Comparison of ENCODE assay signal across 18 mouse cellular contexts in genomic region chr17:29273156-29273555, GRCm38 (mm10). TPM values are rescaled to one million over a fixed set of nuclear protein-coding genes. Genes with fewer than 3 reads are reported as not detected.
DNase-seq lines count a peak whose midpoint lies in the region; ATAC-seq and TF ChIP-seq lines count a peak whose summit lies in the region.
"Had no signal": no experiment of that assay in that cellular context is flagged by ENCODE, and none has a peak within 500 bp of the region (broad histone marks: within the 10 kb centered on the region; RNA-seq: fewer than 3 reads in every experiment).

No protein-coding gene starts in this region.

- H3K9me3 ChIP-seq in liver, embryonic 11.5 days (ENCODE audit: control insufficient read depth, low read length) = no peaks in the 10 kb centered on the region
- no peaks in the 10 kb centered on the region for H3K9me3 ChIP-seq in liver, embryonic 16.5 days (replicated peaks; ENCODE audit: control insufficient read depth, low read length)
- H3K9me3 ChIP-seq in liver, postnatal 0 days (ENCODE audit: low read length) = no peaks in the 10 kb centered on the region
- H3K9me3 ChIP-seq in stomach, postnatal 0 days (ENCODE audit: control insufficient read depth, low read length) = no peaks in the 10 kb centered on the region
- H3K9me3 ChIP-seq: embryonic facial prominence, embryonic 10.5 days; embryonic facial prominence, embryonic 12.5 days; forebrain, embryonic 13.5 days; forebrain, embryonic 15.5 days had no signal

- no peak overlapping the region for H3K9ac ChIP-seq in liver, adult 2 months (ENCODE audit: low read depth, low read length)
- H3K9ac ChIP-seq in liver, embryonic 11.5 days (ENCODE audit: low read depth, low read length) = no peak overlapping the region
- H3K9ac ChIP-seq in liver, embryonic 16.5 days (ENCODE audit: low read depth, low read length) = no peak overlapping the region
- H3K9ac ChIP-seq in liver, postnatal 0 days (replicated peaks) = no peak overlapping the region
- no peak overlapping the region for H3K9ac ChIP-seq in stomach, postnatal 0 days (ENCODE audit: low read length)
- H3K9ac ChIP-seq: embryonic facial prominence, embryonic 12.5 days; forebrain, embryonic 13.5 days; forebrain, embryonic 15.5 days had no signal

- peak overlapping the region; percentile 49 for H3K27ac ChIP-seq in liver, adult 2 months (replicated peaks; ENCODE audit: insufficient read depth, low read depth, low read length)
- H3K27ac ChIP-seq in liver, embryonic 11.5 days (ENCODE audit: low read depth, low read length) = no peak overlapping the region
- H3K27ac ChIP-seq in liver, embryonic 16.5 days (ENCODE audit: low read length) = peak overlapping the region; percentile 72; the same call in 1 of the 2 replicates
- H3K27ac ChIP-seq in liver, postnatal 0 days (ENCODE audit: low read depth) = peak overlapping the region; percentile 82
- no peak overlapping the region for H3K27ac ChIP-seq in stomach, postnatal 0 days (replicated peaks)
- H3K27ac ChIP-seq: embryonic facial prominence, embryonic 10.5 days; embryonic facial prominence, embryonic 12.5 days; forebrain, embryonic 13.5 days; forebrain, embryonic 15.5 days had no signal

- no peak for TF ChIP-seq CTCF in liver, adult 2 months (IDR thresholded peaks at IDR 0.05; ENCODE audit: low read depth, low read length)
- TF ChIP-seq CTCF in liver, postnatal 0 days (IDR thresholded peaks at IDR 0.05; ENCODE audit: low read depth) = no peak
- no peak for TF ChIP-seq CTCF in stomach, postnatal 0 days (IDR thresholded peaks at IDR 0.05; ENCODE audit: low read depth)

- no peak for TF ChIP-seq POLR2A in liver, adult 2 months (IDR thresholded peaks at IDR 0.05; ENCODE audit: extremely low read depth, insufficient read depth, low read length)

- H3K4me2 ChIP-seq in liver, embryonic 11.5 days = no peak overlapping the region
- H3K4me2 ChIP-seq in liver, embryonic 16.5 days (ENCODE audit: low read depth, low read length) = no peak overlapping the region
- no peak overlapping the region for H3K4me2 ChIP-seq in liver, postnatal 0 days (ENCODE audit: low read depth, low read length)
- no peak overlapping the region for H3K4me2 ChIP-seq in stomach, postnatal 0 days (replicated peaks; ENCODE audit: low read depth)
- H3K4me2 ChIP-seq: embryonic facial prominence, embryonic 12.5 days; forebrain, embryonic 13.5 days; forebrain, embryonic 15.5 days had no signal

- ATAC-seq in liver, embryonic 11.5 days (replicated peaks; ENCODE audit: low FRiP score) = no peak
- ATAC-seq in liver, embryonic 16.5 days (ENCODE audit: low read depth) = peak; percentile 58
- peak; percentile 63 for ATAC-seq in liver, postnatal 0 days
- no peak for ATAC-seq in stomach, postnatal 0 days (ENCODE audit: low FRiP score, low TSS enrichment)
- ATAC-seq in granulocyte monocyte progenitor cell, adult 5-6 weeks (replicated peaks; ENCODE audit: poor library complexity, severe bottlenecking) = no peak
- ATAC-seq: forebrain, embryonic 13.5 days; forebrain, embryonic 15.5 days had no signal

- WGBS in liver, adult 2 months = 26% methylated on average over 7 of the region's 7 CpGs
- WGBS in liver, embryonic 11.5 days = 80% methylated on average over 7 of the region's 7 CpGs
- 68% methylated on average over 7 of the region's 7 CpGs for WGBS in liver, embryonic 16.5 days (ENCODE audit: insufficient replicate concordance)
- 71% methylated on average over 7 of the region's 7 CpGs for WGBS in liver, postnatal 0 days (ENCODE audit: insufficient replicate concordance)
- 58% methylated on average over 7 of the region's 7 CpGs for WGBS in stomach, postnatal 0 days

- H3K36me3 ChIP-seq in liver, adult 2 months (ENCODE audit: control insufficient read depth, insufficient read depth, low read length) = no peaks in the 10 kb centered on the region
- no peaks in the 10 kb centered on the region for H3K36me3 ChIP-seq in liver, embryonic 11.5 days (ENCODE audit: control insufficient read depth, insufficient read depth, low read length)
- H3K36me3 ChIP-seq in liver, embryonic 16.5 days (ENCODE audit: control insufficient read depth, insufficient read depth) = no peaks in the 10 kb centered on the region
- peaks cover 6% of the 10 kb centered on the region; the same call in 1 of the 2 replicates for H3K36me3 ChIP-seq in liver, postnatal 0 days (replicated peaks; ENCODE audit: insufficient read depth, low read length)
- no peaks in the 10 kb centered on the region for H3K36me3 ChIP-seq in stomach, postnatal 0 days (ENCODE audit: control insufficient read depth, insufficient read depth, low read length)
- H3K36me3 ChIP-seq: embryonic facial prominence, embryonic 10.5 days; embryonic facial prominence, embryonic 12.5 days; forebrain, embryonic 15.5 days had no signal

- no peak for TF ChIP-seq EP300 in liver, postnatal 0 days (IDR thresholded peaks at IDR 0.05; ENCODE audit: low read depth)
- TF ChIP-seq EP300 in stomach, postnatal 0 days (optimal IDR thresholded peaks at IDR 0.05) = no peak

- H3K4me1 ChIP-seq in liver, adult 2 months (ENCODE audit: control insufficient read depth, insufficient read depth, low read length) = peaks cover 22% of the 10 kb centered on the region
- peaks cover 15% of the 10 kb centered on the region for H3K4me1 ChIP-seq in liver, embryonic 11.5 days (replicated peaks; ENCODE audit: control insufficient read depth, insufficient read depth, low read length)
- H3K4me1 ChIP-seq in liver, embryonic 16.5 days (ENCODE audit: control insufficient read depth, low read depth, low read length) = peaks cover 19% of the 10 kb centered on the region
- H3K4me1 ChIP-seq in liver, postnatal 0 days (ENCODE audit: insufficient read depth) = peaks cover 23% of the 10 kb centered on the region
- H3K4me1 ChIP-seq in stomach, postnatal 0 days (replicated peaks; ENCODE audit: control insufficient read depth, insufficient read depth) = no peaks in the 10 kb centered on the region

- peak; percentile 80 for DNase-seq in liver, adult 2 months (ENCODE audit: extremely low read depth, low read depth, low spot score)
- no peak for DNase-seq in liver, embryonic 11.5 days (ENCODE audit: low spot score)
- no peak for DNase-seq in liver
- DNase-seq in liver, postnatal 0 days = peak; percentile 36
- peak; percentile 19 for DNase-seq in stomach, postnatal 0 days (ENCODE audit: low spot score)
- DNase-seq: adrenal gland, postnatal 25 days; cerebellum, adult 11 months; cerebellum, adult 18-20 months; cerebellum, adult 8-10 months; cerebellum, adult 9-11 months; cerebellum, postnatal 14 days; cerebellum, postnatal 36 days had no signal

- peaks cover 25% of the 10 kb centered on the region; the same call in 1 of the 2 replicates for H3K79me2 ChIP-seq in liver, adult 2 months (ENCODE audit: control insufficient read depth, insufficient read depth, low read length)

- H3K4me3 ChIP-seq in liver, adult 2 months (ENCODE audit: insufficient read depth, low read depth, low read length) = no peak overlapping the region
- H3K4me3 ChIP-seq in liver, embryonic 11.5 days (ENCODE audit: low read depth, low read length) = no peak overlapping the region
- no peak overlapping the region for H3K4me3 ChIP-seq in liver, embryonic 16.5 days (ENCODE audit: low read depth, low read length)
- no peak overlapping the region for H3K4me3 ChIP-seq in liver, postnatal 0 days (ENCODE audit: low read depth, low read length)
- H3K4me3 ChIP-seq in stomach, postnatal 0 days (ENCODE audit: low read depth, low read length) = no peak overlapping the region
- H3K4me3 ChIP-seq: embryonic facial prominence, embryonic 10.5 days; embryonic facial prominence, embryonic 12.5 days; forebrain, embryonic 13.5 days; forebrain, embryonic 15.5 days had no signal

- no peaks in the 10 kb centered on the region for H3K27me3 ChIP-seq in liver, adult 2 months (ENCODE audit: control insufficient read depth, insufficient read depth, low read length)
- no peaks in the 10 kb centered on the region for H3K27me3 ChIP-seq in liver, embryonic 11.5 days (replicated peaks; ENCODE audit: control insufficient read depth, insufficient read depth, low read length)
- no peaks in the 10 kb centered on the region for H3K27me3 ChIP-seq in liver, embryonic 16.5 days (ENCODE audit: control insufficient read depth, insufficient read depth, low read depth, low read length)
- H3K27me3 ChIP-seq in liver, postnatal 0 days (ENCODE audit: insufficient read depth, low read length) = no peaks in the 10 kb centered on the region
- H3K27me3 ChIP-seq in stomach, postnatal 0 days (ENCODE audit: control insufficient read depth, insufficient read depth, low read length) = no peaks in the 10 kb centered on the region
- H3K27me3 ChIP-seq: embryonic facial prominence, embryonic 12.5 days; forebrain, embryonic 13.5 days; forebrain, embryonic 15.5 days had no signal

RNA-seq across cellular contexts. Expression of gene BC004004, which starts 4.6 kb away (rescaled TPM):
- total RNA-seq in liver, adult 2 months (2014; rRNA removed) = 85.9 and 94.0 TPM in 2 replicates
- 113 and 114 TPM in 2 replicates for polyA plus RNA-seq in liver, adult 2 months (2012; rRNA removed)
- 70.9 and 72.7 TPM in 2 replicates for polyA plus RNA-seq in liver, embryonic 11.5 days (2014; fragmentation: Nextera tagmentation; extraction: Ambion mirVana)
- polyA plus RNA-seq in liver, embryonic 16.5 days (2015; fragmentation: Nextera tagmentation; extraction: Ambion mirVana) = 82.1 and 90.5 TPM in 2 replicates
- polyA plus RNA-seq in liver, postnatal 0 days (2015; fragmentation: Nextera tagmentation; extraction: Ambion mirVana) = 101 and 105 TPM in 2 replicates
- 91.2 and 97.2 TPM in 2 replicates for polyA plus RNA-seq in stomach, postnatal 0 days (2015; fragmentation: Nextera tagmentation; extraction: Ambion mirVana)
- total RNA-seq in granulocyte monocyte progenitor cell, adult 5-6 weeks (2014; fragmentation: Nextera tagmentation) = 97.2 and 127 TPM in 2 replicates
- 67.3 and 108 TPM in 2 replicates for total RNA-seq in granulocyte monocyte progenitor cell, adult 5-6 weeks (2017)

RNA-seq across cellular contexts. Expression of gene Ppil1, which starts 9.2 kb away (rescaled TPM):
- total RNA-seq in liver, adult 2 months (2014; rRNA removed) = 14.7 and 17.1 TPM in 2 replicates
- 10.4 and 14.1 TPM in 2 replicates for polyA plus RNA-seq in liver, adult 2 months (2012; rRNA removed)
- polyA plus RNA-seq in liver, embryonic 11.5 days (2014; fragmentation: Nextera tagmentation; extraction: Ambion mirVana) = 200 and 201 TPM in 2 replicates
- 70.1 and 76.8 TPM in 2 replicates for polyA plus RNA-seq in liver, embryonic 16.5 days (2015; fragmentation: Nextera tagmentation; extraction: Ambion mirVana)
- polyA plus RNA-seq in liver, postnatal 0 days (2015; fragmentation: Nextera tagmentation; extraction: Ambion mirVana) = 36.1 and 42.1 TPM in 2 replicates
- polyA plus RNA-seq in stomach, postnatal 0 days (2015; fragmentation: Nextera tagmentation; extraction: Ambion mirVana) = 64.6 and 65.9 TPM in 2 replicates
- 83.0 and 122 TPM in 2 replicates for total RNA-seq in granulocyte monocyte progenitor cell, adult 5-6 weeks (2014; fragmentation: Nextera tagmentation)
- total RNA-seq in granulocyte monocyte progenitor cell, adult 5-6 weeks (2017) = 97.1 and 107 TPM in 2 replicates

RNA-seq across cellular contexts. Expression of gene Cpne5, which starts 35.2 kb away (rescaled TPM):
- not detected in 2 replicates for total RNA-seq in liver, adult 2 months (2014; rRNA removed)
- not detected in 2 replicates for polyA plus RNA-seq in liver, adult 2 months (2012; rRNA removed)
- polyA plus RNA-seq in liver, embryonic 11.5 days (2014; fragmentation: Nextera tagmentation; extraction: Ambion mirVana) = 0.93 and 1.1 TPM in 2 replicates
- polyA plus RNA-seq in liver, embryonic 16.5 days (2015; fragmentation: Nextera tagmentation; extraction: Ambion mirVana) = 0.09 and 0.24 TPM in 2 replicates
- 0.33 and 0.46 TPM in 2 replicates for polyA plus RNA-seq in liver, postnatal 0 days (2015; fragmentation: Nextera tagmentation; extraction: Ambion mirVana)
- polyA plus RNA-seq in stomach, postnatal 0 days (2015; fragmentation: Nextera tagmentation; extraction: Ambion mirVana) = 4.8 and 5.3 TPM in 2 replicates
- 5.9 and 6.3 TPM in 2 replicates for total RNA-seq in granulocyte monocyte progenitor cell, adult 5-6 weeks (2014; fragmentation: Nextera tagmentation)
- 1.7 and 14.3 TPM in 2 replicates for total RNA-seq in granulocyte monocyte progenitor cell, adult 5-6 weeks (2017)

RNA-seq across cellular contexts. Expression of gene Pi16, which starts 44.3 kb away (rescaled TPM):
- total RNA-seq in liver, adult 2 months (2014; rRNA removed) = 0.13 and 0.28 TPM in 2 replicates
- 0.07 and 0.10 TPM in 2 replicates for polyA plus RNA-seq in liver, adult 2 months (2012; rRNA removed)
- polyA plus RNA-seq in liver, embryonic 11.5 days (2014; fragmentation: Nextera tagmentation; extraction: Ambion mirVana) = 0.32 and 0.51 TPM in 2 replicates
- 2.0 and 2.6 TPM in 2 replicates for polyA plus RNA-seq in liver, embryonic 16.5 days (2015; fragmentation: Nextera tagmentation; extraction: Ambion mirVana)
- 2.1 and 2.2 TPM in 2 replicates for polyA plus RNA-seq in liver, postnatal 0 days (2015; fragmentation: Nextera tagmentation; extraction: Ambion mirVana)
- polyA plus RNA-seq in stomach, postnatal 0 days (2015; fragmentation: Nextera tagmentation; extraction: Ambion mirVana) = 1.3 TPM in 2 replicates
- total RNA-seq in granulocyte monocyte progenitor cell, adult 5-6 weeks (2014; fragmentation: Nextera tagmentation) = 7.0 and 15.7 TPM in 2 replicates
- total RNA-seq in granulocyte monocyte progenitor cell, adult 5-6 weeks (2017) = 9.9 and 10.8 TPM in 2 replicates

Comparison
In these comparisons a context has a peak if more than half of its experiments do, and no peak if none do; other contexts are left out.
1. DNase-seq: peak in liver, adult 2 months (single experiment), liver, postnatal 0 days (single experiment) and stomach, postnatal 0 days (single experiment); none in liver, embryonic 11.5 days (single experiment) and liver (single experiment).
2. H3K27ac ChIP-seq: peak in liver, adult 2 months (single experiment), liver, embryonic 16.5 days (single experiment) and liver, postnatal 0 days (single experiment); none in liver, embryonic 11.5 days (single experiment) and stomach, postnatal 0 days (single experiment).
3. ATAC-seq: peak in liver, embryonic 16.5 days (single experiment) and liver, postnatal 0 days (single experiment); none in liver, embryonic 11.5 days (single experiment), stomach, postnatal 0 days (single experiment) and granulocyte monocyte progenitor cell, adult 5-6 weeks (single experiment).